Mouse (Mus musculus) C2C12 (cell line): ENCODE results near the gene Ppcdc. TPM values are rescaled to one million over a fixed set of nuclear protein-coding genes. Genes with fewer than 3 reads are reported as not detected.

Source experiments
- H3K27me3 ChIP-seq: one replicate; pipeline ENCODE4 v1.6.1; 2011; ENCODE audit not compliant: control insufficient read depth, insufficient read depth, insufficient read length
- H3K36me3 ChIP-seq: one replicate; pipeline ENCODE4 v1.6.1; 2011; ENCODE audit not compliant: control insufficient read depth, insufficient read depth
- H3K4me3 ChIP-seq: one replicate; pipeline ENCODE4 v1.5.1; 2011; ENCODE audit warnings: mild to moderate bottlenecking, control low read depth; ENCODE audit not compliant: poor library complexity, insufficient read depth, severe bottlenecking
- H3K79me2 ChIP-seq: one replicate; pipeline ENCODE4 v1.6.1; 2011; ENCODE audit not compliant: control insufficient read depth, insufficient read depth
- H3K79me3 ChIP-seq: one replicate; pipeline ENCODE4 v1.6.1; 2011; ENCODE audit warnings: low read depth, control low read depth
- H3ac ChIP-seq: one replicate; pipeline ENCODE3; 2011; ENCODE audit warnings: low read depth; ENCODE audit not compliant: control insufficient read depth, insufficient read length
- CEBPB ChIP-seq: IDR thresholded peaks from one replicate; pipeline ENCODE4 v1.6.1; 2011; ENCODE audit warnings: low read depth, mild to moderate bottlenecking, control low read depth, moderate library complexity
- CTCF ChIP-seq: IDR thresholded peaks from one replicate; pipeline ENCODE4 v1.5.1; 2011; ENCODE audit not compliant: control insufficient read depth, insufficient read depth, insufficient read length
- FOSL1 ChIP-seq: IDR thresholded peaks from one replicate; pipeline ENCODE4 v1.8.0; 2011; ENCODE audit warnings: mild to moderate bottlenecking, low read length; ENCODE audit not compliant: poor library complexity, insufficient read depth, severe bottlenecking
- MAX ChIP-seq: IDR thresholded peaks from one replicate; pipeline ENCODE4 v1.6.1; 2011; ENCODE audit warnings: mild to moderate bottlenecking, control low read depth
- MYOD1 ChIP-seq: IDR thresholded peaks from one replicate; pipeline ENCODE4 v1.6.1; 2011; ENCODE audit warnings: low read depth; ENCODE audit not compliant: control insufficient read depth, insufficient read length
- MYOG ChIP-seq: IDR thresholded peaks from one replicate; pipeline ENCODE4 v1.6.1; 2011; ENCODE audit not compliant: control insufficient read depth, insufficient read length; ENCODE audit errors: extremely low read depth
- USF1 ChIP-seq: IDR thresholded peaks from one replicate; pipeline ENCODE4 v1.6.1; 2011; ENCODE audit warnings: low read depth, mild to moderate bottlenecking, control low read depth, moderate library complexity
- polyA plus RNA-seq: library from polyadenylated mRNA; unstranded; fragments of >200 nt; fragmentation: generic; extraction: Trizol; gene quantifications from one replicate; pipeline ENCODE4 v1.2.1, GENCODE M21; 2012; ENCODE audit warnings: missing spikeins

Ppcdc gene
- polyA plus RNA-seq, 1 experiment = 15.1 TPM

DNA sequence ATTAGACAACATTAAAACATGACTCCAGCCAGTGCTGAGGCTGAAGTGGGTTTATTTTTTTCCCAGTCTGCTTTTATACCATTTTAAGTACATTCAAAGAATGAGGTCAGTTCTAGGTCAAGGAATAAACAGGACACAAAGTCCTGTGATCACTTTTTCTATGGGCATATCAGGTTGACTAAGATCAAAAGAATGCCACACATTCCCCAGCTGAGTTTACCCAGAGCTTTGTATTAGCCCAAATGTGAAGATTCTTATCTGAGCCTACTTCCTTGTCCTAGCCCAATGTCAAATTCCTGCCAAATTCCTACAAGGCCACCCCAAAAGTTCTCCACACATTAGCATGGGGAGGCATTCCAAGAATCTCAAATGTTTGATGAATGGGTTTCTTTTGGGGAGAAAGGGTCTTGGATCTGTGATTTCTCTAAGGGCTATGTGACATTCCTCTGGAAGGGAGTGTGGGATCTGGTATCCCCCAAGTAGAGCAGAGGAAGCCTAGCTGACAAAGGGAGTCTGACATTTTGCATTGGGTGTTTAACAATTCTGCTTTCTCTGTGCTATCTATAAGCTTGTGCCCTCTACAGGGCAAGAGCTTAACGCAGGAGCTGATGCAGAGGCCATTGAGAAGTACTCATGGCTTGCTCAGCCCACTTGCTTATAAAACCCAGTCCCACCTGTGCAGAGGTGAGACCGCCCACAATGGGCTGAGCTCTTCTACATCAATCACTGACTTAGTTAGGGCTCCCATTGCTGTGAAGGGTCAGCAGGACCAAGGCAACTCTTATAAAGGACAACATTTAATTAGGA is 85.3 kb downstream of the Ppcdc start:
- no peaks in the 10 kb centered on the region for H3K79me2 ChIP-seq
- H3K4me3 ChIP-seq = no peak overlapping the region
- H3K79me3 ChIP-seq = no peaks in the 10 kb centered on the region
- no peak overlapping the region for H3ac ChIP-seq
- H3K36me3 ChIP-seq = no peaks in the 10 kb centered on the region
- TF ChIP-seq CTCF = no peak
- no peak for TF ChIP-seq FOSL1
- TF ChIP-seq CEBPB = no peak
- no peak for TF ChIP-seq MYOD1
- TF ChIP-seq USF1 = no peak
- no peak for TF ChIP-seq MYOG
- TF ChIP-seq MAX = no peak
- H3K27me3 ChIP-seq = no peaks in the 10 kb centered on the region

DNA sequence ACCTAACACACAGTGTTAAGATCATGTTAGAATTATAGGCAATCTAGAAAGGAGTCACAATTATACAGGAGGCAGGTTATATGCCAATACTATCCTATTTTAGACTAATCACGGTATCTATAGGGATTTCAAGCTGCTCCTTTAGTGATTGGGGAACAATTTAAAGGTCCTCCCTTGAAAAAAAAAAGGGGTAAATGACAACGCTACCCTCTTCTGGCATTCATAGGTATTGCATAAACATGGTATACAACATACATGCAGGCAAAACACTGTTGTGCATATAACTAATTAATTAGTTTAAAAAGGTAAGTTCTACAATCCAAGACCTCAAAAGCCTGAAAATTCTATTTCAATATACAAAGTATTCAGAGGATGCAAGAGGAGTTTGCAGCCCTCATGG is 88.6 kb downstream of the Ppcdc start:
- no peaks in the 10 kb centered on the region for H3K36me3 ChIP-seq
- no peak overlapping the region for H3K4me3 ChIP-seq
- no peaks in the 10 kb centered on the region for H3K79me3 ChIP-seq
- H3K27me3 ChIP-seq = no peaks in the 10 kb centered on the region
- H3K79me2 ChIP-seq = no peaks in the 10 kb centered on the region
- no peak for TF ChIP-seq USF1
- no peak for TF ChIP-seq CEBPB
- no peak for TF ChIP-seq CTCF
- no peak for TF ChIP-seq MAX
- no peak for TF ChIP-seq MYOG
- TF ChIP-seq MYOD1 = no peak
- no peak for TF ChIP-seq FOSL1
- H3ac ChIP-seq = no peak overlapping the region

DNA sequence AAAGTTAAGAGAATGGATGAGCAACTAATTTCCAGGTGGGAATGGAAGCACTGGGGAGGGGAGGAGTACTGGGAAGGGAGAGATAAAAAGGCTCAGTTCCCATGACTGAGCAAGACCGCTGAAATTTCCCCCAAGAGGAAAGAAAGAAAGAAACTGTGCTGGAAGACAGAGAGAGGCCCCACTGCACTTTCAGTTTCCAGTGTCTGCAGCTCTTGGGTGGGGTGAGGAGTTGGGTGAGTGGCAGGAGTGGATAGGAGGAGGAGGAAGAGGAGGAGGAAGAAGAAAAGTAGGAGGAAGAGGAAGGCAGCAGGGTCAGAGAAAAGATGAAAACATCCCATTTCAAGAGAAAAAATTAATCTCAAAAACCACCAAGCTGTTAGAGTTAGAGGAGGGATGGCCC is 94.0 kb downstream of the Ppcdc start:
- Histone ChIP-seq H3K79me2 (no peaks in the 10 kb centered on the region), H3ac (no peak overlapping the region), H3K27me3 (no peaks in the 10 kb centered on the region), H3K4me3 (no peak overlapping the region), H3K36me3 (no peaks in the 10 kb centered on the region), H3K79me3 (no peaks in the 10 kb centered on the region)
- TF ChIP-seq MAX (no peak), MYOG (no peak), USF1 (no peak), MYOD1 (no peak), CEBPB (no peak), FOSL1 (no peak), CTCF (no peak)

DNA sequence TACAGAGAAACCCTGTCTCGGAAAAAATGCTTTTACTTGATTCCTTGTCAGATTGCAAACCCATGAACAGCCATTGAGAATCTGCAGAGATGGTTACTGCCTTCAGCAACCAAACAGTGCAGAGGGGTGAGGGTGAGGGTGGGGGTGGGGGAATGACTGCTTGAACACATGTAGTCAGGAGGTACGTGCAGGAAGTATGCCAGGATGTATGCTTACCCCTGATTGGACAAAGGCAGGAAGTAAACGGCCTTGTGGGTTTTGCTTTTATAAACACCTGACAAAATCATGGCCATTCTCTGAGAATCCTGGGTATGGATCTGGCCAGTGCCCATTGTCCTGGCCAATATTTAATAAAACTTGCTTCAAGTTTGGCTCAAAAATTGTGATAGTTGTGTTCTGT is 96.2 kb downstream of the Ppcdc start:
- Histone ChIP-seq H3ac (no peak overlapping the region), H3K4me3 (no peak overlapping the region), H3K79me2 (no peaks in the 10 kb centered on the region), H3K79me3 (no peaks in the 10 kb centered on the region), H3K36me3 (no peaks in the 10 kb centered on the region), H3K27me3 (no peaks in the 10 kb centered on the region)
- TF ChIP-seq CTCF (no peak), MYOG (no peak), MYOD1 (no peak), USF1 (no peak), CEBPB (no peak), FOSL1 (no peak), MAX (no peak)

DNA sequence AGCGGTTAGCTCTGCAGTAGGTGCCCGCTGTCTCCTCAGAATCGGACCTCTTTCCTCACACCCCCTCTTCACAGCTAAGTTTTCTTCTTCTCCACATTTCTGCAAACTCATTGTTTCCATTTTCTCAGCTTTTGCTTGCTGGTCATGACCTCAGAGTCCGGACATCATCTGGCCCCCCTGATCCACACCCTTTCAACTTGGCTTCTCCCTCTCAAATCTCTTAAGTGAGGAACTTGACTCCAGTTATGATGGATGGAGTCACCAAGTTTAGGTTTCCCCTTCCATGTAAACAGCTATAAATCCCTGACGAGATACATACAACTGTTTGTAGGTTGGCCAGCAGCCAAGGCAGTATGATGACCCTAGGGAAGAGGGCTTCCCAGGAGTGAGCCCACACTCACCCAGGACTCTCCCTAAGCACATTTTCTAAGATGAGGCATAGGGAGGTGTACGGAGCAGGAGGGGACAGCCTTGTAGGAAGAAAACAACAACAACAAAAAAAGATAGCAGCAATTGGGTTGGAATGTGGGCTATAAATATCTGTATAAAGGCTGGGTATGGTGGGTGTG is 96.9 kb downstream of the Ppcdc start:
- H3K36me3 ChIP-seq = no peaks in the 10 kb centered on the region
- H3K79me2 ChIP-seq = no peaks in the 10 kb centered on the region
- TF ChIP-seq USF1 = no peak
- no peak for TF ChIP-seq CEBPB
- TF ChIP-seq MYOG = no peak
- H3ac ChIP-seq = no peak overlapping the region
- no peak overlapping the region for H3K4me3 ChIP-seq
- H3K79me3 ChIP-seq = no peaks in the 10 kb centered on the region
- H3K27me3 ChIP-seq = no peaks in the 10 kb centered on the region

DNA sequence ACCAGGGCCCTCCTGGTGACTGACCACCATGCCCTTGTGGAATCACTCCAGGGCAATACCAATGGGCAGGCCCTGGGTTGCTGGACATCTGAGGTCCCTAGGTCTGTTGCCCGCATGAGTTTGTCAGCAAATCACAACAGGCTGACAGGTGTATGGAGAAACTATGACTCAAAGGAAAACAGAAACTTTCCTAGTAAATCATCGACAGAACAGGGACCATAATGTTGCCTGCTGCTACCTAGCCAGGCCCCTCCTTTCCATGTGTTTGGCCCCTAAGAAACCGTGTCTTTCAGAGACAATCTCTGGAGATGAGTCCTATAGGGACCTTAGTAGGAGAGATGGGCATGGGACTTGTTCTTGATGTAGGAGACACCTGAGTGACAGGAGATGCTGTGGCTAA is 97.7 kb downstream of the Ppcdc start:
- no peaks in the 10 kb centered on the region for H3K36me3 ChIP-seq
- H3K79me3 ChIP-seq = no peaks in the 10 kb centered on the region
- no peak overlapping the region for H3ac ChIP-seq
- no peaks in the 10 kb centered on the region for H3K79me2 ChIP-seq
- H3K27me3 ChIP-seq = no peaks in the 10 kb centered on the region
- H3K4me3 ChIP-seq = no peak overlapping the region
- TF ChIP-seq MYOD1 (no peak), CTCF (no peak), MYOG (no peak), MAX (no peak), FOSL1 (no peak), CEBPB (no peak), USF1 (no peak)
